Mouse (Mus musculus) liver, adult (tissue): Measurements from ENCODE around the gene Mfn2.

ENCODE experiments used
- GATA4 ChIP-seq: IDR thresholded peaks from 2 replicates; pipeline ENCODE4 v1.6.1; 2014; ENCODE audit warnings: mild to moderate bottlenecking, low read length; ENCODE audit not compliant: insufficient replicate concordance

The Mfn2 gene

DNA sequence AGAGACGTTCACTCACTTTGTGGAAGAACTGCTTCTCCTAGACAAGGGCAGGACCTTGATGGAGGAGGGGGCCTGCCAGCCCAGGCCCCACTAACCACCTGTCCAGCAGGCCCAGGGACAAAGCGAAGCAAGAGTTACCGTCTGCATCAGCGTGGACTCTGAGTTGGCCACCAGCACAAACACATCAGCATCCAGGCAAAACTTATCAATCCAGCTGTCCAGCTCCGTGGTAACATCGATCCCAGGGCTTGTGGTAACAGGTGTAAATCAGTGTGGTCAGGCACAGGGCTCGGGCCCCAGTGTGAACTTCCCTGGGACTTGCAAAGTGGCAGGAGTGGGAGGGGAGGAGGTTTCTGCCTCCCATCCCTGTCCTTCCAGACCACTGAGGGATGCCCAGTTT is 17.2 kb downstream of the Mfn2 start:
- TF ChIP-seq GATA4: no peak

DNA sequence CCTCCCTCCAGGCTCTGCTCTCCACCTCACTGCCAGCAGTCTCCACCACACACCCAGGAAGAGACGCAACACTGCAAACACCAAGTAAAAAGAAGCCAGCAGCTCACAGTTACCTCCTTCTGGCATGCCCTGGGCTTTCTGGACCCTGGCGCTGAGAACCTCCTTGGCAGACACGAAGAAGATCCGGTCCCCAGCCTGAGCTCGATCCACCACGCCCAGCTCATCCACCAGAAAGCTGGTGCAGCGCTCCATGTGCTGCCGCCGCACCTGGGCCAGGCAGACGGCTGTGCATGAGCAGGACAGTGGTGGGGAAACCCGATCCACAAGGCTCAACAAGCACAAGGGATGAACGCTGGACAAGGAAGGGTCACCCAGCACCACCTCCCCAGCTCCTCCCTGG is 18.3 kb downstream of the Mfn2 start:
- no peak for TF ChIP-seq GATA4

DNA sequence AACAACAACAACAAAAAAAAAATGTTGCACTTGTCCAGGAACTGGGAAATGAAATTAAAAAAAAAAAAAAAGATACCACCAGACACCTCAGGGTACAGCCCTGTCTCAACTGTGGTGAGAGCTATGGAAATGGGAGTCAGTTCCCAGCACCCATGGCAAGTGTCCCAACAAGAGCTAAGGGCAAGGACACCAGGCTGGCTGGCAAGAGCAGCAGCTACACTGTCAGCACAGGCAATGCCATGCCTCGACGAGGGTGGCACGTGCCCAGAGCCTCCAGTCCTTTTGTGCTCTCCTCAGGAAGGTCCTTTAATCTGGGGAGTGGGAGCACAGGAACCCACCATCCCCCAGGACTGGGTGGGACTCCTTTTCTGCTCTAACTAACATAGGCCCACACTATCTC is 20.4 kb downstream of the Mfn2 start:
- no peak for TF ChIP-seq GATA4

DNA sequence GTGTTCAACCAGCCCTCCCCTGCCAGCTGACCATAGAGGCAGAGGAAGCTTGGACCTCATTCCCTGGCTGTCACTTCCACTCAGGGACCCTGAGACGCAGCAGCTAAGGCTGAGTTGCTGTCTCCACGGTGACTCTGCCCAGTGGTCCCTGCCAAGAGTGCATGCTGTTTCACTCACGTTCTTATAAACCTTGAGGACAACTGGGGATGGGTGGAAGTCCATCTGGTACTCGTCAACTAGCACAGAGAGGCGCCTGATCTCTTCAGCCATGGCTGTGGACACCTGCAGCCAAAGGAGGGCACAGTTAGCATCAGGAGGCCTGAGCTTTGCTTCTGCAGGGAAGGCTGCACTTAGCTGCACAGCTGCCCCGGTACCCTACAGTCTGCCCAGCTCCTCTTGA is 21.5 kb downstream of the Mfn2 start:
- no peak for TF ChIP-seq GATA4

DNA sequence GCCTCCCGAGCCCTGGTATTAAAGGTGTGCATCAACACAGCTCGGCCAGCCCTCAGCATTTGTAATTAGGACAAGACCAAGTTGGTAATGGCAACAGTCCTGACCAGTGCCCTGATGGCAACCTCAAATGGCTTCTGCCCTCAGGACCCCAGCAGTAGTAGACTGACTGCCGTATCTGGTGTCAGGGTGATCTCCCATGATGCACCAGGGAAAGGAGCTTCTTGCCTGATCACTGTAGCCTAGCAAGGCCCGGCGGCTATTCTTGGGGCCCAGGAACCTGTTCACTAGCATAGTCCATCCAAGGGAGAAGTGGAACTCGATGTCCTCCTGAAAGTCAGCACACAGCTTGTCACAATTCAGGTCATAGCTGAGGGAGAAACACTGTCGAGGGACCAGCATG is 22.7 kb downstream of the Mfn2 start:
- TF ChIP-seq GATA4: no peak

DNA sequence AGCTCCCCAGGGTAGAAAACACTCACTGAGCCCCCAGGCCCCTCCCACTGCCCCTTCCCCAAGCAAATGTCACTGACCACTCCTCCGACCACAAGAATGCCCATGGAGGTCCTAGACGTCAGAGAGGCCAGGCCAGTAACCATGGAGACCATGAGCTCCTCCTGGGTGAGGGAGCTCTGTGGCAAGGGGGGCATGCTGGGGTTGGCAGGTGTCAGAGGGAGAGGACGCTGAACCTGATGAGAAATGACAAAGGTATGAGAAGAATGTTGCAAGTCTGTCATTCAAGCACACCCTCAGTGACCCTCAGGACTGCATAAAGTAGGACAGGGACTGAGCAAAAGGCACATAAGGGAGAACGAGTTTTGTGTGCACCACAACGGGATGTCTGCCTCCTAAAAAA is 24.6 kb downstream of the Mfn2 start:
- no peak for TF ChIP-seq GATA4

DNA sequence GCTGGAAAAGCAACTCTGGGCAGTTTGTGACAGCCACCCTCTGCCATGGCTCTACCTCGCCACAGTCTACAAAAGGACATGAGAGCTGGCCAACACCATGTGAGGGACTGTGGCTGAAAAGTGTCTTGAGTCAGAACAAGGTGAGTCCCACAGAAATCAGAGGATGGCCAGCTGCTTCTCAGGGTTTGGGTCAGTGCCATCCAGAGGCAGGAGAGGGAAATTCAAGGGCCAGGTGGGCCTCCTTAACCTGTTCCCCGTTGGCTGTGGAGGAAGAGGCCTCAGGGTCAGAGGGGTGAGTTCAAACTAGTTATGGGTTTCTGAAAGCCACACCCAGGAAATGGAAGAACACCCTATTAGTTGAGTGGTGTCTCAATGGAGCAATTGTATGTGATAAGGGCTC is 25.0 kb downstream of the Mfn2 start:
- TF ChIP-seq GATA4: no peak

DNA sequence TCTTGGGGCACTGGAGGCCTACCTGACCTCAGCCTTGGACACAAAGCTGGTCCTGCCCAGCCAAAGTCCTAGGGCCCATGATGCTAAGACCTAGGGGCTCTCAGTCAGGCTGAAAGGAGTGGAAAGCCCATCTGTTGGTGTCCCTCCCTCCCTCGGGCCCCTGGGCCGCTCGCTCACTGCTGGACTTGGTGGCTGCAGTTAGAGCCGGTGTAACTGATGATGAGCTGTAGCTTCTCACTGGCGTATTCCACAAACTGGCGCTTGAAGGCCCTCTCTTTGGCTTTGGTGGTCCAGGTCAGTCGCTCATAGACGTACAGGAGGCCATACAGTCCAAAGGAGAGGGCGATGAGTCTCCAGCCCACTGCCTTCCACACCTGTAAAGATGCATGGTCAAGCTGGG is 26.0 kb downstream of the Mfn2 start:
- TF ChIP-seq GATA4: no peak

DNA sequence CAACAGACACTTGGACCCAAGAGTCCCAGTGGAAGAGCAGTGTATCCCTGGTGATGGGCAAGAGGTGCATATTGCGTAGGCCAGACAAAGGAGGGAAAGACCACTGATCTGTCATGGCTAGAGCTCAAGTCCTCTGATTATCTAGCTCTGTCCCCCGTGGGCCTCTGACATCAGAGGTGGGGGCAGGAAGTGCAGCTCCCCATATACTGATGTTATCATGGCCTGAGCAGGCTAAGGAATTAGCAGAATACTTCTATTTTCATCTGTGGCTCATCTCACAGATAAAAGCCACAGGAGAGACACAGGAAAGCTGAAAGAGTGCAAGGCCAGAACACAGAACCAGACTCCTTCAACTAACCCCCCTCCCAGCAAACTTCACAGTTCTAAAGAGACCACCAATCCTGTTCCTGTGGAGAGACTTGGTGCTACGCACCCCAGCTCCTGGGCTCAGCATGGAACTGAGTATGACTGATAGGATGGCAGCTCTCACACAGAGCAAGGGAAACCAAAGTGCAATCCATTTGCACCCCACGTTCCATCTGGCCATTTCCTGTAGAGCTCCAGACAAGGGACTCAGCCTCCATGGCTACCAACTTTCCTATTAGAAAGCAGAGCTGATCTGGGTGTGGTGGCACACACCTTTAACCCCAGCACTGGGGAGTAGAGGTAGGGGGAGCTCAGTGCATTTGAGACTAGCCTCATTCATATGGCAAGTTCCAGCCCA is 28.5 kb downstream of the Mfn2 start:
- no peak for TF ChIP-seq GATA4

DNA sequence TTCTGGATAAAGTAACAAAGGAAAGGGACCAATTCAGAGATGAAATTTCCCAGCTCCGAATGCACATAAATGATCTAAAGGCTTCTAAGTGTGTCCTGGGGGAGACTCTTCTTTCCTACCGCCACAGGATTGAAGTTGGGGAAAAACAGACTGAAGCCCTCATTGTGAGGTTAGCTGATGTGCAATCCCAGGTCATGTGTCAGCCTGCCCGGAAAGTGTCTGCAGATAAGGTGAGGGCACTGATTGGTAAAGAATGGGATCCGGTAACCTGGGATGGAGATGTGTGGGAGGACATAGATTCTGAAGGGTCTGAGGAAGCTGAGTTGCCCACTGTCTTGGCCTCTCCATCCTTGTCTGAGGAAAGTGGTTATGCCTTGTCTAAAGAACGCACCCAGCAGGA is 35.3 kb downstream of the Mfn2 start:
- no peak for TF ChIP-seq GATA4

DNA sequence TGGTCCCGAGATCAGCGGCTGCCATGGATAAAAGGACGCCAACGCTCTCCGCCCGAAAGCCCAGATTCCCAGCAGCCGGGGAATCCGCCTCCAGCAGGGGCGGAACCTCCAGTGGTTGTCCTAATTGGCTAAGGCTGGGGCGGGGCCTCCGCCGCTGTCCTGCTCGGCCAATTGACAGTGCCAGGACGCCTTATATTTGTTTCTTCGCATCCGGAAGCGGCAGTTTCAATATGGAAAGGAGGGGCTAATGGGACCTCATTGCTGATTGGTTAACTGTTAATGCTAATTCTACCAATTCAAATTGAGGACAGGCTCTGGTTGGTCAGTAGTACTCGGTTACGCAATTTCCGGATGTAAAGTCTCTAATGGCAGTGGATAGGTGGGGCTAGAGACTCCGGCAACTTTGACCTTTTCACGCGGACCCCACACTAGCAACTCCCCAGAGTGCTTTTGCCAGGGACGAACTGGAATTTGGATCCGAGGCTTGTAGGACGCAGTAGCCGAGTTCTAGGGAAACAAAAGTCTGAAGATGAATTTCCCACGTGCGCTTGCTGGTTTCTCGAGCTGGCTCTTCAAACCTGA is 36.0 kb downstream of the Mfn2 start, which contains the start of the genes Miip and Fv1:
Gene Miip, minus strand, starts transcription at position 367 of the 582 bp plus-strand sequence.
Gene Fv1, plus strand, starts transcription at position 530 of the 582 bp plus-strand sequence.
- no peak for TF ChIP-seq GATA4

DNA sequence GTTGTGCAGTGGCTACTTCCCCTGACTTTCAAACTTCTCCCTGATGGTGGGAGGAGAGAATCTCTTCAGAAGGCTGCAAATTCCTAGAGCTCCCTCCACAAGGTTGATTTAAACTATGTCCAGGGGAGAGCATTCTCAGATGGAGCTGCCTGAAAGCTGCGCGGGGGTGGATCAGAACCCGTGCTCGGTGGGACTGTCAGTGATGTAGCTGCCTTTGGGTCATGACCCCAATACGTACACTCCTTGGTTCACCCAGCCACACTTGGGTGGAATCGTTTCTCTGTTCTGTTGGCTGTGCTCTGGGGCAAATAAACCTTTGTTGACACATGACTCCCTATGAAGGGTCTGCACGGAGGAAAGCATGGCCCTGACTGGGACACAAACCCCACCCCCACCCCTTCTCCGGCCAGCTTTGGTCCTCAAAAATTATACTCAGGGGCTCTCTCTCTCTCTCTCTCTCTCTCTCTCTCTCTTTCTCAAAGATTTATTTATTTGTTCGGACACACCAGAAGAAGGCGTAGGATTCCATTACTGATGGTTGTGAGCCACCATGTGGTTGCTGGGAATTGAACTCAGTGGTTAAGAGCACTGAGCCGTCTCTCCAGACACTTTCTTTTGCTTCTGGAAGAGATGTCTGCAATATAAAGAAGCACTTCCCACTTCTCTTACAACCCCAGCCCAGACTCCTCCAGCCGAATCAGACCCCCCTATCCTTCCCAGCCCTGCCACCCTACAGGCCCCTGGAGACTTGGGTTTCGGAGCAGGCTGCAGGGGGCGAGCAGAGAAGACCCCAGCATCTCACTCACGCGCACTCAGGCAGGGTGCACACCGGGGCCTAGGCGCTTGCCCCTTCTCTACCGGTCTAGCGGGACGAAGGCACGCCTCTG is 36.7 kb downstream of the Mfn2 start:
- TF ChIP-seq GATA4: no peak

DNA sequence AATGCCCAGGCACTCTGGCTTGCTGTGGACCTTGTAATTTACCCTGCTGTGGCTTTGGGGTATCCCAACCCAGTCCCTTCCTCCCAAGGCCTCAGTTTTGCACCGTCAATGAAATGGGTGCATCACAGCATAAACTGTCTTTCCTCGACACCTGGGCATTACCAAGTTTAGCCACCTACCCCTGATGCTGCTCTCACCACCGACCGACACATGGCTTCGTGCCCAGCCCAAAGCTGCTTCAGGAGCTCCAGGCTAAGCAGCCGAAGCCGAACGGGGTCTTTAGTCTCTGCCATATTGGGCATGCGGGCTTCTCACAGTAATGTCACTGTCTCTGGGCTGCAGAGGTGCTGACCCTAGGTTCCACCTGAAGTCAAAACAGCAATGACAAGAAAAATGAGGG is 38.4 kb downstream of the Mfn2 start:
- TF ChIP-seq GATA4: no peak

DNA sequence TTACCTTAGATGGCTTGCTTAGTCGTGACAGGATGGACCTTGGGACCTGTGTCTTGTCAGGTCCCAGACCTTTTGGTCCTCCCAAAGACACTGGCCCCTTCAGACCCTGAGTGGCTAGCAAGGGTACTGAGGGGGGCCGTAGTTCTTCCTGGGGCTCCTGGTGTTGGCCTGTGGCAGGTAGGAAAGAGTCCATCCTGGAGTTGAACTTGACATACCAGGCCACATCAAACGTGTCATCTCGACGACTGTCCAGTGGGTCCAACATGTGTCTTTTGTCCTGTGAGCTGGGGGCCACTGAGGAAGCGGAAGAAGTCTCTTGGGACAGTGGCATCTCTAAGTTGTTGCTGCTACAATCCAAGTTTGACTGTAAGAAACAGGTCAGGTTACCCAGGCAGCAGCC is 38.9 kb downstream of the Mfn2 start:
- TF ChIP-seq GATA4: no peak

DNA sequence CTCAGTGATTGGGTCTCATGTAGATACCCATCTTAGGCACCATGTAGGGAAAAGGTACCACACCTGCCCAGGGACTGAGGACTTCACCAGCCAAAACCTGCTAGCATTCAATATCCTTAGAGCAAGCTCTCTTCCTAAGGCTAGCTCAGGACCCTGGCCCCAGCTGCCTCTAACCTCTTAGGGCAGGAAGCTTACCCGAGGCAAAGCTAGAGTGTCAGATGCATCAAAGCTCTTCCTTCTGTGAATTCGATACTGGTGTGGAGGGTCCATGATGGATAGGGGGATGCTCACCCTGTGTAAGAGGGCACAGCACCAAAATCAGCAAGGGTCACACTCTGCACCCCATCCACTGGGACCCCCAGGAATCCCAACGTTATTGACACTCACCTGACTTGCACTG is 42.5 kb downstream of the Mfn2 start:
- TF ChIP-seq GATA4: no peak

DNA sequence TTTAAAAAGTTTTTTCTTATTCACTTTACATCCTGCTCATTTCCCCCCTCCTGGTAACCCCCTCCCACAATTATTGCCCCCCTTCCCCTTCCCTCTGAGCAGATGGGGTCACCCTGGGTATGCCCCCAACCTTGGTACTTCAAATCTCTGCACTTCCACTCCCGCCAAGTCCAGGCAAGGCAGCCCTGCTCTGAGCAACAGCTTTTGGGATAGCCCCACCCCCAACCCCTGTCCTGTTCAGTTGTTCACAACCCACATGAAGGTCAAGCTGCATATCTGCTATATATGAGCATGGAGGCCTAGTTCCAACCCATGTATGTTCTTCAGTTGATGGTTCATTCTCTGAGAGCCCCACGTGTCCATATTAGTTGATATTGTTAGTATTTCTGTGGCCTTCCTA is 53.7 kb downstream of the Mfn2 start:
- no peak for TF ChIP-seq GATA4
